Mouse (Mus musculus) olfactory bulb, adult 2 months (tissue): ENCODE results near the gene Gm42715.

ENCODE experiments used
- CTCF ChIP-seq: fragments of 200-500 bp; IDR thresholded peaks from 2 replicates; pipeline ENCODE4 v1.5.1; 2012; ENCODE audit warnings: low read depth, mild to moderate bottlenecking, low read length, moderate library complexity; ENCODE audit not compliant: insufficient read depth
- POLR2A ChIP-seq: fragments of 200-500 bp; IDR thresholded peaks from 2 replicates; pipeline ENCODE4 v1.6.1; 2012; ENCODE audit warnings: mild to moderate bottlenecking, low read depth, low read length, moderate library complexity; ENCODE audit not compliant: insufficient read depth

DNA sequence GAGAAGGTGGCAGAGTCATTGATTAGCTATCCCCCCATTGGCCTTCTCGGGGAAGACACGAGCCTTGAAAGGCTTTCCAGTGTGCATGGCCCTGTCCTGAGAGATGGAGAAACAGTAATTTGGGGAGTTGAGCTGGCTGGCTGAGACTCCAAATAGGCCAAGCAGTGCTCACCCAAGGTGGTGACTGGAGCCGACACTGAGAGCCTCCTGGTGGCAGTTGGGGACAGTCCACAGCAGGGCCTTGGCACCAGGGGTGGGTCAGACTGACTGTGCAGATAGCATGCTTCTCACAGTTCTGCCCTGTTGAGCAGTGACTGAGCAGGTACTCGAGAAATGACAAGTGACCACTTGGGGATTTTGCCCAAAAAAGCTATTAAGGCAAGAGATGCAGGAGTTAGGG, 82.4 kb downstream of the Gm42715 start:
- no peak for TF ChIP-seq CTCF
- no peak for TF ChIP-seq POLR2A
